Mouse (Mus musculus): ENCODE measurements around the gene Tbc1d22a.

DNA sequence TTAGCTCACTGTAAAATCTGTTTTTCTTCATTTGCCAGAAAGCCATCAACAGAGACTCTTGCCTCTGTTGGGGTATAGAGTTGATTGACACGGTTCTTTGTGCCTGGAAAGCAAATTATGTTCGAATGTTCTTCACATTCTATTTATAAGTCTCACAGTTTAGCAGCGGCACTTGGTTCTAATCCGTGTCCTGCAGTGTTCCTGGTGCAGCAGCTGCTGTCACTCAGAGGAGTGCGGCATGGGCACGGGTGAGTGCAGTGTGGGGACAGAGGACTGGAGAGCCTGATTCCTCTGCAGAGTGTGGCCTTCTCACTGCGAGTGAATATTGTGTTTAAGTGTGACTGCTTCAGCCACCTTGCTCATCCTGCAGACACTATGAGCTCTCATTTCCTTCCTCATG, 50.5 kb downstream of the Tbc1d22a start:
- no peak for TF ChIP-seq CTCF (IDR thresholded peaks at IDR 0.05; ENCODE audit: low read depth)
- TF ChIP-seq EP300 (optimal IDR thresholded peaks at IDR 0.05), result no peak
